Mouse (Mus musculus): ENCODE results near the gene Sart3.
"Not testable (repeated sequence)": the region's sequence is repeated elsewhere in the genome, so short reads cannot be mapped to it uniquely, and the experiment has no call there.

Gene Sart3

DNA sequence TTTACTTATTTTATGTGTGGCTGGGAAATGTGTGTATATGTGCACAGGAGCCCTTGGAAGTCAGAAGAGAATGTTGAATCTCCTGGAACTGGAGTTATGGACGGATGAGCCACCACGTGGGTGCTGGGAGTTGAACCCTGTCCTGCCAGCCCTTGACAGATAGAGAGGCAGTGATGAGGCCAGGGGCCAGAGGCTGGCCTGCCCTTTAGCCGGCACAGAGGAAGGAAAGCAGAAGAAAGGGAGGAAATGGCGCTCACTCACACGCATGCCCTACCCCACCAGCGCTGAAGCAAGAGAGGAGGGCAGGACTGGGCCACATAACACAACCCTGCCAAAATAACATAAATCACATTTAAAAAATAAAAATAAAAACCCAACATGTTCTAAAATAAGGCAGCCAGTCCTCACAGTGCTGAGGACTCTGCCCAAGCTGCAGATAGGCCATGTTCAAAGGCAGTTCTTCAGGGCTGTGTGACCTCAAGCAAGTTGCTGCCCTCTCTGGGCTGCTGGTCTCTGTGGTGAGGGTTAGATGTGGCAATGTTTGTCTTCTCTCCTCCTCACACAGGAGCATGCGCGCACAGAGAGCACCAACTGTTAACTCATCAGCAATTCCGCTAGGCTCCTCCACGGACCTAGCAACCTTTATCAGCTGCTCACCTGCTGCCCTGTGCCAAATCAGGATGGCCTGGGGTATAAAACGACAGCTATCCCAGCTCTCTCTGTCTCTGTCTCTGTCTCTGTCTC, 18.3 kb upstream of the Sart3 start:
- DNase-seq (ENCODE audit: low spot score) = no peak

DNA sequence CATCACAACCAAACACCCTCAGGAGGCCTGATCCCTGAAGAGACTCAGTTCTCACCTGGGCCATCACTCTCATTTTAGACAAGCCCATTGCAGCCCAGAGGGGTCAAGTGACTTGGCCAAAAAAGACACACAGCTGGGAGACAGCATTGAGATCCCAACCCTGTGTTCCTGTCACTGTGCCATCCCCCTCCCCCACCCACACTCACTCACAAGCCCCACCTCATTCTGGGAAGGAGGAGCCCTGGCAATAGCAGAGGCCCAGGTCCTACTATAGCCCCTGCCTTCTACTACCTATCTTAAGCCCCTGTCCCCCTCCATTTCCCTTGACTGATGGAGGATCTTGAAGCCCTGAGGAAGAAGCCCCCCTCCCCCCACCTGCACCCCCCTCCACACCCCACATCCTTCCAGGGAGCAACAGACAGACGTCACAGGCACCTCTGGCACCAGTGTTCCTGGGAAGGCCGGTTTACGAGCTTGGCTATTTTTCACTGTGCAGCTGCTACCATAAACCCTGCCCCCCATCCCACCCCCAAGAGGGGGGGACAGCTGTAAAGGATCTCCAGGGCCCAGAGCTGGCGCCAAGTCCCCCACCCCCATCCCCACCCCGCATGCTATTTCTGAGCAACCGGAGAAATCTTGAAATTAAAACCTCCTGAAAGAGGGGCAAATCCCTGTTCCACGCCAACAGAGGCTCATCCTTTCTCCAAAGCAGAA, 16.9 kb upstream of the Sart3 start:
- DNase-seq (ENCODE audit: low spot score) = no peak

DNA sequence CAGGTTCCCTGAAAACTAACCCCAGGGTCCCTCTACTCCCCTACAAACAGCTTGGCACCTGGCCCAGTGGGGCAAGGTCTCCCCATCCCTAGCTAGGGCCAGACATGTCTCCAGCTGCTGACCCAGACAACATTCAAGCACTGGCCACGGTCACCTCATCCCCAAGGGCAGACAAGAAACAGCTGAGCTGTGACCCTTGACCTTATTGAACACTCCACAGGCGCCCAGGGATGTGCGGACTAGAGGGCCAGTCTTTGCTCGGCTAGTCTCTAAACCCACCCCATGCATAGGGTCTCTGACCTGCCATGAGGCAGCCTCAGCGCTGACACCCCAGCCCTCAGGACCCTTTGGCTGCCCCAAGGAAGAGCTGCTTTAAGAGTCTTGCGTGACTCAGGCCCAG, 16.3 kb upstream of the Sart3 start:
- no peak for DNase-seq (ENCODE audit: low spot score)

GRCm38 (mm10) chr5:113786985-113787384, 14.7 kb upstream of the Sart3 start:
- DNase-seq (ENCODE audit: low spot score) = no peak

DNA sequence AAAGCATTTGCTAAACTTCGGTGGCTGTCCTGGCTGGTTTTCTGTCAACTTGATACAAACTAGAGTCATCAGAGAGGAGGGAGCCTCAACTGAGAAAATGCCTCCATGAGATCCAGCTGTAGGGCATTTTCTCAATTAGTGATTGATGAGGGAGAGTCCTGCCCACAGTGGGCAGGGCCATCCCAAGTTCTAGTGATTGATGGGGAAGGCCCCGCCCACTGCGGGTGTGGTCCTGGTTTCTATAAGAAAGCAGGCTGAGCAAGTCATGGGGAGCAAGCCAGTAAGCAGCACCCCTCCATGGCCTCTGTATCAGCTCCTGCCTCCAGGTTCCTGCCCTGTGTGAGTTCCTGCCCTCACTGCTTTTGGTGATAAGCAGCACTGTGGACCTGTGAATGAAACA, 11.8 kb upstream of the Sart3 start:
- not testable (repeated sequence) for DNase-seq (ENCODE audit: low spot score)

DNA sequence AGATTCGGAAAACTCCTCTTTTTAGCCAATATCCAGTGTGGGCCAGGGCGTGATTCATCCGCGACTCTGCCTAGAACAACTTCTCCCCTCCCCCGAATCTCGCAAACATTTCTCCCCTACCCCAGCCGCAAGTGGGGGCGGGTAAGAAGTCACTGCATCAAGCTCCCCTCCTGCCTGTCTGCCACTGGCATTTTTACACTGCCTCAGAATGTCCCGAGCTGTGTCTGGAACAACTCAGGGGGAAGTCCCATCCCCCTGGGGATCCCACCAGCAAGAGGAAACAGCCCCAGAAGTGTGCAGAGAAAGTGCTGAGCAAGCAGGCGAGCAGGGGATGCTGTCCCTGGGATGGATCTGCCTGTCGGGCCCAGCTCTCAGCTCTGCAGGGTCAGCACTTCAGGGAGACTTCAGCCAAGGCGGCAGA, 11.3 kb upstream of the Sart3 start:
- DNase-seq (ENCODE audit: low spot score) = no peak

DNA sequence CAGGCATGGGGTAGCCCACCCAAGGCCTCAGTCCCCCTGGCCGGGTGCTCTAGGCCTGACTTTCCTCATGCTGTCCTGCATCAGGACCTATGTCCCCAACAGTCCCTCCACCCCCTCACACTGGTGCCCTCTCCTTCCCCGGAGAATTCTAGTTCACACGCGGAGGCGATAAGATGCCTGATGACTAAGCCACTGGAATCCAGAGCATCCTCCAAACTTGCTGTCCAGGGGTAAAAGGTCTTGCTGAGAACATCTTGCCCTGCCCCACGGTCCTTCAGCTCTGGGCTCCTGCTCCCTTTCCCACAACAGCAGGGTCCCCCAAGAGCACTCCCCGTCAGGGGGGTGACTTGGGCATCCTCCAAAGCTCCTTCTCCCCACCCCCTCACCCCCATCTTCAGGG, 10.3 kb upstream of the Sart3 start:
- DNase-seq (ENCODE audit: low spot score) = no peak

DNA sequence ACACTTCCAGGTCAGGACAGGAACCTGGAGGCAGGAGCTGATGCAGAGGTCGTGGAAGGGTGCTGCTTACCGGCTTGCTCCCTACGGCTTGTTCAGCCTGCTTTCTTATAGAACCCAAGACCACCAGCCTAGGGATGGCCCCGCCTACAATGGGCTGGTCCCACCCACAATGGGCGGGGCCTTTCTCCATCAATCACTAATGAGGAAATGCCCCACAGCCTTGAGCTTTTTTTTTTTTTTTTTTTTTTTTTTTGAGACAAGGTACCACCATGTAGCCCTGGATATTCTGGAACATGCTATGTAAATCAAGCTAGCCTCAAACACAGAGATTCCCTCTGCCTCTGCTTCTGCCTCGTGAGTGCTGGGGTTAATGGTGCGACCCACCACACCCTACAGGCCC, 9.6 kb upstream of the Sart3 start:
- DNase-seq (ENCODE audit: low spot score) = no peak

- no peak for DNase-seq (ENCODE audit: low spot score)
Measured at GRCm38 (mm10) chr5:113781254-113781653, 8.9 kb upstream of the Sart3 start.

- no peak for DNase-seq (ENCODE audit: low spot score)
Measured at GRCm38 (mm10) chr5:113780763-113781162, 8.5 kb upstream of the Sart3 start.

- no peak for DNase-seq (ENCODE audit: low spot score)
Measured at GRCm38 (mm10) chr5:113780082-113780752, 7.9 kb upstream of the Sart3 start.

GRCm38 (mm10) chr5:113779569-113779968, 7.3 kb upstream of the Sart3 start:
- no peak for DNase-seq (ENCODE audit: low spot score)

GRCm38 (mm10) chr5:113777728-113778127, 5.4 kb upstream of the Sart3 start:
- not testable (repeated sequence) for DNase-seq (ENCODE audit: low spot score)

DNA sequence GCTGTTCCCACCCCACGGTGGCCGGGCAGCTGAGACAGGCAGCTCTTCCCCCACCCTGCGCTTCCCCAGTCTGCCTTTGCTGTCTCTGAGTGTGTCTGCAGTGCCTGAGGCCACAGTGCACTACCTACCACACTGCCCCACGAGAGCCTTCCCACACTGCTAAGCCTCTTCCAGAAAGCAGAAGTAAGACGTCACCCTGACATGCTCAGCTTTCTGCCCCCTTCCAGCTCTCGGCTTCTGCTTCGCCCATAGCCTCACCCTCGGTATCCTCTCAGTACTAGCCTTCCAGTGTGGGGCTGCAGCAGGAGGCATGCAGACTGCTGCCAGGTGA, 4.6 kb upstream of the Sart3 start:
- peak; percentile 16 for DNase-seq (ENCODE audit: low spot score)

GRCm38 (mm10) chr5:113776128-113776895, 4.0 kb upstream of the Sart3 start:
- no peak for DNase-seq (ENCODE audit: low spot score)

- no peak for DNase-seq (ENCODE audit: low spot score)
Measured at GRCm38 (mm10) chr5:113775585-113775984, 3.3 kb upstream of the Sart3 start.

DNA sequence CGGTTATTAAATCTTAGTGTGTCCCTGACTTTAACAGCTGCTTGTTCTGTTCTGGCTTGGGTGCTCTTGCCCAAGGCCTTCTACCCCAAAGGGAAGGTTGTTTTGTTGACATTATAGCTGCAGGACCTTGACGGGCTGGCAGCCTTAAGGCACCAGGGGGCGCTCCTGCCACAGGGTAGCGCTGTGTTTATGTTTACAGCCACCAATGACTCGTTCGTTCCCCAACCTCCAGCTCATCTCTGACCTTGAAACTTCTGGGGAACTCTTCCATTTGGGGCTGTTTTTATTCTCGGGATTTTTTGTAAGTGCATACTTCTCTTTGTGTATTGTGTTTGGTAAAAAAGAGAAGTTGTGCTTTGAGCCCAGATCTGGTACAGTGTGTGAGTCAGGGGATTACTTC, 1.4 kb upstream of the Sart3 start:
- DNase-seq (ENCODE audit: low spot score) = peak; percentile 89

DNA sequence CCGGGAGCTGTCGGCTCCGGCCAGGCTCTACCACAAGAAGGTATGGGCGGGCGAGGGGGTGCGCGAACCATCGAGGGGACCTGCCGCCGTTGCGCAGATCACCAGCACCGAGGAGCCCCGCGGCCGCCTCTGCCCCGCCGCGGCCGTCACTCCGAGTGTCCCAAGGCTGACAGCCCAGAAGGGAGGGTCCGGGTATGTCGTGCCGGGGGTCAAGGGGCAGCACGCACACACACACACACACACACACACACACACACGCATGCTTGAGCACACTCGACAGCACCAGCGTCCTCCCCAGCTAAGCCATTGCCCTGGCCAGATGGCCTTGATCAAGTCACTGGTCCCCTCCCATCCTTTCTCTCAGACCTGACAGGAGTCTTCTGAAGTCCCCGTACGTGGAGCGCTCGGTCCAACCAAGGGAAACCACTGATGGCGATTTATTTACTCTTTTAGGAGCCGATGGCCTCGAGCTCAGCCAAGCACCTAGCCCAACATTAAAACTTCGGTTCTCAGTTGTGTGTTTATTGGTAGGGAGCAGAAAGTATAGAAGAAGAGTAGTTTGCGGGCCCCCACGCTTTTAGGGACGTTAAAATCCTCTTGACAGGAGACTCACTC, 702 bp upstream of the Sart3 start:
- DNase-seq (ENCODE audit: low spot score) = peak; percentile 37

- peak; percentile 86 for DNase-seq (ENCODE audit: low spot score)
Measured at GRCm38 (mm10) chr5:113771213-113772162, 822 bp downstream of the Sart3 start.

DNA sequence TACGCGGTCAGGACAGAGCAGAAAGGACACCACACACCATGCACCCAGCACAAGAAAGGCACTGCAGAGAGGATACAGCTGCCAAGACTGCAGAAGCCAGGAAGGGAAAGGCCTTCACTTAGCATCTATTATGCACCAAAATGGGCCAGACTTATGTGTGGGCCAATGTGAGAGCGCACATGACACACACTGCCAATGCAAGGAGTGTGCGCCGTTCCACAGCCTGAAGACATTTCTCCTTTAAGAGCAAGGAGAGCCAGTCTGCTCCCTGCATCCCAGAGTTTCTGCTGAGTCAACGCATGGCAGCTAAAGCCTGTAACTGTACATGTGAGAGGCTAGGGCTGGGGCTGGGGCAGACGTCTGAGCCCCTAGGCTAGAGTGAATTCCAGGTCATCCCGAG, 3.5 kb downstream of the Sart3 start:
- no peak for DNase-seq (ENCODE audit: low spot score)
